Mouse (Mus musculus) left cerebral cortex, postnatal 14 days (tissue): ENCODE results near the gene Taok3. TPM values are rescaled to one million over a fixed set of nuclear protein-coding genes. Genes with fewer than 3 reads are reported as not detected.

Source experiments
- DNase-seq, 2 experiments: peaks; one replicate each; pipeline ENCODE4 v3.0.0; 2021 to 2022; ENCODE audit warnings: low spot score in 2 of 2, mixed read lengths in 1 of 2
- intact Hi-C: fragments of 180-260 bp; cut with DNase I; formaldehyde crosslinking; loops from one replicate; pipeline ENCODE4 v1.15.1; 2025
- total RNA-seq, 2 experiments: library from RNA; stranded (reverse); gene quantifications; 2 replicates each; pipeline ENCODE4 v1.2.3; 2021

Taok3 gene
- total RNA-seq, 2 experiments from 2014 or later = 62.8 to 66.1 TPM

DNA sequence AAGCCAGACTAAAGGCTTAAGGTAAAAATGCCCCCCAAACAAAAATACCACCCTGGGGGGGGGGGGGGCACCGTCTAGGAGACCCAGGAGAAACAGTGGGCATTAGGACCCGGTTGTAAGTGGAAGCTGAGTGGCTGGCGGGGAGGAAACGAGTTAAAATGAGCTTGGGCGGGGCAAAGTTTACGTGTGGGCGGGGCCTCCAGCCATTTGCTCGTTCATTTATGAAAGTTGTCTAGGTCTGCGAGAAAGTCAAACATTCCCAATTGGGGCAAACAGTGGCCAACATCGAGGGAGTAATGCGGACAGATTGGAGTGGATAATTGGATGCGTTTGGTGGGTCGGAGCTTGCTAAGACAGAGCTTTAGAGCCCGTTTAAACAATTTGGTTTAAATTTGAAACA, 193.5 kb downstream of the Taok3 start:
- intact Hi-C loops = loop anchor here (5.0 kb wide), 1 partner anchor 1016 kb away; no protein-coding TSS in a partner anchor
- DNase-seq = no peak

DNA sequence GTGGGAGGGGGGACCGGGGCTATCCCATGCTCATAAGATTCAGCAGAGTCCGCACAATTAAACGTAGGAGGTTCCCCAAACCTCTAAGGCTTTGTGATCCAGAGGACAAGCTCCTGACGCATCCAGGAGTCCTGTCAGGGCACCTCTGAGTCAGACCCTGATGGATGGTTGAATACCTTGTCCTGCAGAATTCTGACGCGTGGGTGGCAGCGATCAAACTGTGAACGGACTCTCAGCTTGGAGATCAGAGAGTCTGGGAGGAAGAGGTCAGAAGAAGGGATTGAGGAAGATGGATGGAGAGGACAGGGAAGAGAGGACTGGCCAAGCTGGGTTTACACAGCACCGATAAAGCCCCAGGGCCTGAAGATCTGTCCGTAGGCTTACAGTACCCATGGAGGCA, 194.0 kb downstream of the Taok3 start:
- no peak for DNase-seq
- intact Hi-C loops = loop anchor here (5.0 kb wide), 1 partner anchor 1017 kb away; no protein-coding TSS in a partner anchor

DNA sequence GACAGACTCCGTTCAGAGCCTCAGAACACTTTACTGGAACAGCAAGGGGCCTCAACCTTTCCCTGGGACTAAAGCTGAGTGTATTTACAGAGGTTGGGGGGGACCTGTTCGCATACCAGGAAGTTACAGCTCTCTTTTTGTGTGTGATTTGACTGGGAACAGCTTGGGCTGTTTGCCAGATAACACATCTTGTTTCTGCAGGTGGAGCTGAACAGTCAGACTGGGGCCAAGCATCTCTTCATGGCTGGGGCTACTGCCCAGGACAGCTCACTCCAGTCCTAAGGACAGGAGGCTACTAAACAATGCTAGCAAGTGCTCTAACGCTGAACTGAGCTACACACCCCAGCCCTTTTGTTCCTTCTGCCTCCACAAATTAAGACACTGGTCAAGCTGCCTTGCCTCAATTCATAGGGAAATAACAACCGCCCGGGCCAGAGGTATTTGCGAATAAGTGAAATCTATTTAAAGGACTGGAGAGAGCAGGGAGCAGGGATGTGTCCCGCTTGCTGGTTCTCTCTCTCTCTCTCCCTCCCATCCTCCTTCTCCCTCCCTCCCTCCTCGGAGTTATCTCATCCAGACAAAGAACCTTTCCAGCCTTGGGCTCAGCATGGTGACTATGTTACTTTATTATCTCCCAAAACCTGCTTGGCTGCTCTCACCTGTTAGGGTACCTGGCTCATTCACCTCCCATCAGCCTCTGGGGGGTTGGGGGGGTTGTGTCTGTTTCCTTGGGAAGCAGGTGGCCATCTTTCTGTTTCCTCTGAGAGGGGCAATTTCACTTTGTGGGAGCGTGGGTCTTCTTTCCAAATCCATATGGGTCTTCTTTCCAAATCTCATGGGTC, 194.9 kb downstream of the Taok3 start:
- intact Hi-C loops = loop anchor here (5.0 kb wide), 2 partner anchors 42 to 1018 kb away; partner anchors contain the start of gene Wsb2
- DNase-seq = no peak

DNA sequence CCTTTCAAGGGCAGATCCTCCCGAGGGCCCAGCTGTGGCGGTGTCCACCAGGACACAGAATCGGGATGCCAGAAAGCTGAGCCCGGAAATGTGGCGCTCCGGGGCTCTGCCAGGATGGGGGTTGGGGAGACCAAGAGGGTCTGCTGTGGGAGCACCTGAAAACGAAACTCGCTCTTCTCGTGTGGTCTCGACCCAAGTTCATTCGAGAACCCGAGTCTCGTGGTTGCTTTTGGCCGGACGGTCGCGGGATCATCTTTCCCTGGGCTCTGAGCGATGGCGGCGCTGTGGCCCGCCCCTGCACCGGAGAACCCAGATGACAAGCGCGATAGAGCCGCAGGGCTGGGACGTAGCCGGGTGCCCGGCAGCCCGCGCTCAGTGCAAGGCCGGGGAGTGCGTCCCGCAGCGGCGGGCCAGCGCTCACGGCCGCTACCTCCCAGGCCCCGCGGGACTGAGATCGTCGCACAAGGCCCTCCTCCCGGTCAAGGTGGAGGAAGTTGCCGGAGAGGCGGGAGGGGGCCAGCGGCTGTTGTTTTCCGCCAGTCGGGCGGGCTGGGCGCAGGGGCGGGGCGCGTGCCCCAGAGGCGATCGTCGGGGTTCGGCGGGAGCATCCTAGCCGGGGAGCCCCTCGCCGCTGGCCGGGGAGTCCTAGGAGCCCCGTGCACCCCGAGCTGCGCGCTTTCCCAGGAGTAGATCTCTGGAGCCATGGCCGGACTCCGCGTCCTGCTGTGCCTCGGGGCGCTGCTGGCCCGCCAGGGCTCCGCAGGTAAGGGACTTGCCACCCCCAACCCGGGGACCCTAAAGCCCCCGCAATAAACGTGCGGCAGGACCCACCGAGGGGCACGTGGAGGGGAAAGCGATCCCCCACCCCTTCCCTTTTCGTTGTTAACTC, 199.1 kb downstream of the Taok3 start, which contains the start of gene Vsig10:
Gene Vsig10 (plus strand): TSS at position 343 of the 889 bp plus-strand sequence.
- peak in 1 of 2 experiments; percentile 18 for DNase-seq
- intact Hi-C loops = loop anchor here (5.0 kb wide), 1 partner anchor 38 kb away; the partner anchor contains the start of gene Wsb2

DNA sequence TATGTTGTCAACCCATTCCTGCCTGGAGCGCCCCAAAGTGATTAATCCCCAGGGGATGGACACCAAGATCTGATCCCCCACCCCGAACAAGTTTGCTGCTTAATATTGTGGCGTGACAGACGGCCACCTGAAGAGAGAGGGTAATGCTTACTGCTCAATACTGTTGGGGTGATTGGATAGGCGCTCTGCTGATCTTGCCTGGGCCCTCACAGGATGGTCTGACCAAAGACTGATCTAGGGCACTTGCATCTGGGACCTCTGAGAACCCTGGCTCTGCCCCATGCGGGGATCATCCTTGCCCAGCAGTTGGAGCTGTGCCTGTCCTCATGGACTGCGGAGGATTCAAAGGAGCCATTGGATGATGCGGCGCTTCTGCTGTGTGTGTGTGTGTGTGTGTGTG, 203.8 kb downstream of the Taok3 start:
- intact Hi-C loops = no loop called here

More for the DNA sequence above, 203.8 kb downstream of the Taok3 start:
- no peak for DNase-seq

Other genes starting within 250 kb of the Taok3 start
- gene Suds3, start 4.0 kb upstream of the Taok3 start, total RNA-seq = 10 to 100 TPM; 93.4 to 97.2 TPM
- gene Pebp1, start 167.5 kb downstream of the Taok3 start, total RNA-seq = 100 to 1,000 TPM; 801 to 831 TPM
- 1 to 10 TPM; 2.9 to 3.0 TPM for gene Vsig10, start 199.0 kb downstream of the Taok3 start, total RNA-seq
- 100 to 1,000 TPM; 387 to 415 TPM for gene Wsb2, start 237.2 kb downstream of the Taok3 start, total RNA-seq